Mouse (Mus musculus) liver, embryonic 14.5 days (tissue): ENCODE data around the gene Fam210b. TPM values are rescaled to one million over a fixed set of nuclear protein-coding genes. Genes with fewer than 3 reads are reported as not detected.

Experiments
- ATAC-seq: fragments of 200-750 bp; cut with Nextera tagmentation; 2 replicates; pipeline ENCODE4 v1.8.0; 2017; ENCODE audit warnings: moderate number of reproducible peaks, mild to moderate bottlenecking, moderate library complexity; ENCODE audit not compliant: insufficient read depth
- DNase-seq, 3 experiments: peaks; one replicate each; pipeline ENCODE4 v3.0.0-alpha.2; 2012 to 2013; ENCODE audit warnings: low read depth in 3 of 3, low spot score in 3 of 3
- H3K27ac ChIP-seq: fragments of 300-500 bp; sonication (generic); 2 replicates; pipeline ENCODE4 v1.5.1; 2014; ENCODE audit warnings: moderate library complexity, mild to moderate bottlenecking, control low read depth, inconsistent platforms
- H3K27me3 ChIP-seq: fragments of 300-500 bp; sonication (generic); 2 replicates; pipeline ENCODE4 v1.6.1; 2014; ENCODE audit warnings: mild to moderate bottlenecking, low read length, moderate library complexity; ENCODE audit not compliant: control insufficient read depth, insufficient read depth
- H3K36me3 ChIP-seq: fragments of 300-500 bp; sonication (generic); replicated peaks from 2 replicates; pipeline ENCODE4 v1.6.1; 2014; ENCODE audit warnings: low read depth; ENCODE audit not compliant: control insufficient read depth, insufficient read depth
- H3K4me1 ChIP-seq, 2 experiments: fragments of 200-500 bp in 1 of 2; fragments of 300-500 bp in 1 of 2; sonication (generic) in 1 of 2; replicated peaks; 2 replicates each; pipeline ENCODE4 v1.6.1; 2012 to 2014; ENCODE audit warnings: antibody characterized with exemption in 1 of 2, inconsistent platforms in 1 of 2, low read length in 1 of 2; ENCODE audit not compliant: control insufficient read depth in 2 of 2, insufficient read depth in 2 of 2
- H3K4me2 ChIP-seq: fragments of 300-500 bp; sonication (generic); 2 replicates; pipeline ENCODE4 v1.6.1; 2014; ENCODE audit warnings: low read depth, mild to moderate bottlenecking, control low read depth, moderate library complexity
- H3K4me3 ChIP-seq, 2 experiments: fragments of 200-500 bp in 1 of 2; fragments of 300-500 bp in 1 of 2; sonication (generic) in 1 of 2; 2 replicates each; pipeline ENCODE4 v1.5.1; 2012 to 2014; ENCODE audit warnings: low read depth in 2 of 2, low read length in 2 of 2, mild to moderate bottlenecking in 2 of 2, control low read depth in 1 of 2, inconsistent platforms in 1 of 2, moderate library complexity in 1 of 2; ENCODE audit not compliant: insufficient read depth in 1 of 2
- H3K9ac ChIP-seq: fragments of 300-500 bp; sonication (generic); replicated peaks from 2 replicates; pipeline ENCODE4 v1.6.1; 2014; ENCODE audit warnings: mild to moderate bottlenecking, control low read depth, moderate library complexity
- H3K9me3 ChIP-seq: fragments of 300-500 bp; sonication (generic); 2 replicates; pipeline ENCODE4 v1.6.1; 2016; ENCODE audit warnings: low read length, mixed read lengths; ENCODE audit not compliant: control insufficient read depth
- CTCF ChIP-seq: IDR thresholded peaks from 2 replicates; pipeline ENCODE4 v1.5.1; 2016; ENCODE audit warnings: antibody characterized with exemption, low read depth, control low read depth
- EP300 ChIP-seq: IDR thresholded peaks from 2 replicates; pipeline ENCODE4 v1.6.1; 2016; ENCODE audit warnings: antibody characterized with exemption, low read depth
- WGBS: fragments of 180-500 bp; shearing (Covaris S2); extraction: QIAGEN DNeasy Blood & Tissue Kit; methylation state at CpG from one replicate; pipeline ENCODE4 v1.1.7; 2014; ENCODE audit not compliant: insufficient replicate concordance; 5-methylcytosine and 5-hydroxymethylcytosine counted together
- polyA plus RNA-seq, 2 experiments: library from polyadenylated mRNA; depleted of rRNA in 1 of 2; stranded (reverse) in 1 of 2; unstranded in 1 of 2; fragments of >200 nt; fragmentation: Nextera tagmentation in 1 of 2; extraction: Ambion mirVana in 1 of 2; gene quantifications; 2 replicates each; pipeline versions ENCODE4 v1.2.1 to v1.2.3; 2012 to 2014

Fam210b gene
- polyA plus RNA-seq, 2 experiments = 61.2 to 107 TPM

DNA sequence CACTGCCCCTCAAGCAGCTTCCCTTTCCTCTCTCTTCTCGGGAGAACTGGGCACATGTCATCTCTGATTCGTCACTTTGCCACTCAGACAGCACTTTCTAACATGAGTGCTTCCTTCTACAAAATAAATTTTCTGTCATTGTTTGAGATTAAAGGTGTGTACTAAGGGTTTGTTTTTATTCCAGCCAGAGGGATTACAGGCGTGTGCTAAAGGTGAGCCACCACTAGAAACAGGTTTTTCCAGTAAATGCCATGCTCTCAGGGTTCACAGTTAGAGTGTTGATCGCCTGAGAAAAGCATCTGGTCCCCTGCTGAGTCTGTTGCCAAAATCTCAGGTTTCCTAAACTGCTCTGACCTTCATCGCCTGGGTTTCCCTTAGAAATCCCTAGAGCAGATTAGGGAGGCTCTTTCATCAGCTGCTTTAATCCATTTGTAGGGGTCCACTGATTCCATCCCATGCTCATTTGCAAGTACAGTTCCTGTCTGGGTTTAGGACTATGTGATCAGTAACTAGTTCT lies 31.7 kb downstream of the Fam210b start:
- no peak overlapping the region for H3K27ac ChIP-seq
- WGBS = 67% methylated on average over 5 of the region's 5 CpGs

DNA sequence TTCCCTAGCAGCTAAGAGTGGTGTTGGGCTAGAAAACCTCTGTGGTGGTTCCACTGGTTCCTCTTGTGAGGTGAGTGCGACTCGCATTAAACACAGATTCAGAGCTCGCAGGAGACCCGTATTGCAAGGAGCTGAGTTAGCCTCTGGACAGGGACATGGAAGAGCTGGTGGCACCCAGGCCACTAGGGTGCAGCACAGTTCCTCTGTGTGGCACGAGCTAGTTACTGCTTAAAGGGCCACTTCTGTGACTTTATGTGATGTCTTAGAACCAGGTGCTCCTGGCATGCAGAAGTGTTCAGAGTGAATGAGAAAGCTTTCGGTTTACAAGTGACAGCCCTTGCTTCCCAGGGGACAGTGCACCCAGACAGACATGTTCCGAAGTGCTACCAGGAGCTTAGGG lies 33.0 kb downstream of the Fam210b start:
- Histone ChIP-seq H3K27me3 (no peaks in the 10 kb centered on the region), H3K27ac (no peak overlapping the region), H3K9me3 (no peaks in the 10 kb centered on the region), H3K4me1 (no peaks in the 10 kb centered on the region), H3K36me3 (peaks cover 84% of the 10 kb centered on the region), H3K9ac (no peak overlapping the region), H3K4me3 (no peak overlapping the region), H3K4me2 (no peak overlapping the region)
- ATAC-seq (peak; percentile 31; the same call in 1 of the 2 replicates), DNase-seq (no peak)
- TF ChIP-seq EP300 (no peak), CTCF (peak; percentile 72)
- WGBS = 74% methylated on average over 7 of the region's 7 CpGs

More for the DNA sequence above, 31.7 kb downstream of the Fam210b start:
- Histone ChIP-seq H3K4me3 (no peak overlapping the region), H3K9ac (no peak overlapping the region), H3K4me2 (no peak overlapping the region), H3K9me3 (no peaks in the 10 kb centered on the region), H3K36me3 (peaks cover 87% of the 10 kb centered on the region), H3K27me3 (no peaks in the 10 kb centered on the region), H3K4me1 (no peaks in the 10 kb centered on the region; a peak in 1 of 4 replicates)
- ATAC-seq (no peak), DNase-seq (no peak)
- TF ChIP-seq CTCF (no peak), EP300 (no peak)

DNA sequence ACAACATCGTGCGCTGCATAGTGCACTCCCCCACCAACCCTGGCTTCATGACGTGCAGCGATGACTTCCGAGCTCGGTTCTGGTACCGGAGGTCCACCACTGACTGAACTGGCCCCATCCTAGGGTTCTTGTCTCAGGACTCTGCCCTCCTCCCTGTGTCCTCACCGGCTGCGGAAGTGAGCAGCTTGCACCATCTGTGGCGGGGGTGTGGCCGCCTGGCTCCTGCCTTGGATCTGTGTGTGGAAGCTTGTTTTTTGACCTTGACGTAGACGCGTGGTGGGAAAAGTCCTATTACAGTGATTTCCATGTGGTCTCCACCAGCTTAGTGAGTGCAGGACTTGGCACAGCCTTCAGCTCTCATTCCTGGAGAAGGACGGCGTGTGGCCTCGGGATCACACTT lies 35.1 kb downstream of the Fam210b start:
- Histone ChIP-seq H3K4me1 (no peaks in the 10 kb centered on the region), H3K36me3 (peaks cover 64% of the 10 kb centered on the region), H3K4me3 (no peak overlapping the region), H3K9ac (no peak overlapping the region), H3K9me3 (no peaks in the 10 kb centered on the region), H3K27me3 (no peaks in the 10 kb centered on the region), H3K27ac (no peak overlapping the region), H3K4me2 (no peak overlapping the region)
- WGBS = 93% methylated on average over 17 of the region's 17 CpGs
- ATAC-seq (no peak), DNase-seq (no peak)
- TF ChIP-seq EP300 (no peak), CTCF (no peak)

DNA sequence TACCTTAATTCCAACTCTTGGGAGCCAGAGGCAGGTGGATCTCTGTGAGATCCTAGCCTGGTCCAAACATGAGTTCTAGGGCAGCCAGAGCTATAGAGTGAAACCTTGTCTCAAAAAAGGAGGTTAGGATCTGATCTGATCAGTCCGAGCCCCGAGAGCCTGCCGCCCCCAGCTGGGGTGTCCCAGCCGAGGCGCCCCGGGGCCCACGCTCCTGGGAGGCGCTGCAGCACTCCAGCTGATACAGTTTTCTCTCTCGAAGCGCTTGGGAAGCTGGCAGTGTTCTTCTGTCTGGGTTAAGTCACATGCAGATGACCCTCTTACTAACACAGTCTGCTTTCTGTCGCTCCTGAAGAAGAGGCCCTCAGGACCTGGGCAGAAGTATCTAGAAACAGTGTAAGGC lies 36.0 kb downstream of the Fam210b start:
- no peak overlapping the region for H3K4me3 ChIP-seq
- no peaks in the 10 kb centered on the region for H3K4me1 ChIP-seq
- ATAC-seq (no peak), DNase-seq (no peak)
- no peak for TF ChIP-seq EP300
- no peak for TF ChIP-seq CTCF
- no peak overlapping the region for H3K9ac ChIP-seq
- H3K4me2 ChIP-seq = no peak overlapping the region
- H3K27ac ChIP-seq = no peak overlapping the region
- no peaks in the 10 kb centered on the region for H3K27me3 ChIP-seq
- no peaks in the 10 kb centered on the region for H3K9me3 ChIP-seq
- 88% methylated on average over 11 of the region's 11 CpGs for WGBS
- H3K36me3 ChIP-seq = peaks cover 56% of the 10 kb centered on the region

DNA sequence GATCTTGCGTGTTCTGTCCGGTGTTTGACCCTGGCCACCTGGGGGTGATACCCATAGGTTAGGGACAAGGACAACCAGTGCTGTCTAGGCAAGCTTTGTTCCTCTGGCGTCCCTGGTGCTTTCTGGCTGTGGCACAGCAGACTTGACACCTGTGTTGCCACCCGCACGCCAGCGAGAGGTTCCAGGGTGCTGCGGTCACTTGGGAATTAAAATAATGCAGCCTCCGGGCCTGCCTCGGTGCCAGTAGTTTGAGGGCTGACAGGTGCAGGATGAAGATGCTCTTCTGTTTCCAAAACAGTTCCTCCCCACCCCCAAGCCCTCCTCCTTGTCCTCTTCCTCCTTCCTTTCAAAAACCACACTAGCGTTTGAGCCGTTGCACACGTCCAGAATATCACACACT lies 36.5 kb downstream of the Fam210b start:
- no peak for TF ChIP-seq EP300
- TF ChIP-seq CTCF = no peak
- Histone ChIP-seq H3K4me1 (no peaks in the 10 kb centered on the region), H3K9ac (no peak overlapping the region), H3K27ac (no peak overlapping the region), H3K27me3 (no peaks in the 10 kb centered on the region), H3K4me3 (no peak overlapping the region), H3K9me3 (no peaks in the 10 kb centered on the region), H3K4me2 (no peak overlapping the region), H3K36me3 (peaks cover 52% of the 10 kb centered on the region)
- DNase-seq (no peak), ATAC-seq (no peak)
- WGBS = 78% methylated on average over 12 of the region's 12 CpGs
